Mouse (Mus musculus) frontal cortex, adult (tissue): ENCODE measurements around the gene Esrrg.
A peak's percentile ranks its signal among the peaks of the same experiment; 100 is the strongest.

Experiments
- ATAC-seq: cut with Nextera tagmentation; 2 replicates; pipeline ENCODE4 v1.9.2; 2017; ENCODE audit warnings: mild to moderate bottlenecking, moderate library complexity, mixed read lengths; ENCODE audit not compliant: low TSS enrichment

Esrrg gene

GRCm38 (mm10) chr1:187907871-187908270, 299.3 kb downstream of the Esrrg start:
- no peak for ATAC-seq

DNA sequence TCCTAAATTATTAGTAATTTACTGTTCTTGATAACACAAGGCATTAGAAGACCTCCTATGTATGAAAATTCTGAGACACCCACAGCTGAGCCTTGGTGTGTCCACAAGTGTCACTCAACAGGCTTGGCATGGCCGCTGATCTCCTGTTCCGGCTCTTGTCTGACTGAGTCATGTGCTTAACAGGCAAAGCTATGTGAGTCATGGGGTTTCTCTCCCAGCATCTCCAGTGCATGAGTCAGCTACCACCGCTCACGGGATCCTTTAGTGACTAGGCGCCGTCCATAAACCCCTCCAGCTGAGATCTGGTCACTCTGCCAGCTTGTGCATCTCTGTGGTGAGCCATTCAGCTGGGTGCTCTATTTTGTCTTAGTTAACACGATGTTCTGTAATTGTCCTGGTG, 302.1 kb downstream of the Esrrg start:
- ATAC-seq, result peak; percentile 65

GRCm38 (mm10) chr1:187911201-187911600, 302.6 kb downstream of the Esrrg start:
- no peak for ATAC-seq

- no peak for ATAC-seq
Measured at GRCm38 (mm10) chr1:187918303-187918702, 309.7 kb downstream of the Esrrg start.

GRCm38 (mm10) chr1:187918939-187919338, 310.3 kb downstream of the Esrrg start:
- ATAC-seq, result no peak

- ATAC-seq, result no peak
Measured at GRCm38 (mm10) chr1:187920156-187920777, 311.7 kb downstream of the Esrrg start.

- ATAC-seq, result no peak
Measured at GRCm38 (mm10) chr1:187931146-187931545, 322.6 kb downstream of the Esrrg start.

DNA sequence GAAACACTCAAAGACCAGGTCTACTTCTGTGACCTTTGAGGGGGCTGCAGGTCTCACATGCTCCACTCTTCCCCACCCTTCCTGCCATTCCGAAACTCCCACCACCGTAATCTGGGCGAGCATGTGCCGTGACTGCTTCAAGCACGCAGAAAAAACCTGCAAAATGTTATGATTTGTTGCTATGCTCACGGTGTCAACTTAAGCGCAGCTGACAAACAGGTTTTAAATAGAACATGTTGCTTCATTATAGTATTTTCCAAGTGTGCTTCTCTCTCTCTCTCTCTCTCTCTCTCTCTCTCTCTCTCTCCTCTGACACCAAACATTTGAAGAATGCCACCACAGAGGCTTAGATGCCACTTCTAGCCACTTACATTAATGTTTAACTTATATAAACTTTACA, 330.1 kb downstream of the Esrrg start:
- no peak for ATAC-seq

DNA sequence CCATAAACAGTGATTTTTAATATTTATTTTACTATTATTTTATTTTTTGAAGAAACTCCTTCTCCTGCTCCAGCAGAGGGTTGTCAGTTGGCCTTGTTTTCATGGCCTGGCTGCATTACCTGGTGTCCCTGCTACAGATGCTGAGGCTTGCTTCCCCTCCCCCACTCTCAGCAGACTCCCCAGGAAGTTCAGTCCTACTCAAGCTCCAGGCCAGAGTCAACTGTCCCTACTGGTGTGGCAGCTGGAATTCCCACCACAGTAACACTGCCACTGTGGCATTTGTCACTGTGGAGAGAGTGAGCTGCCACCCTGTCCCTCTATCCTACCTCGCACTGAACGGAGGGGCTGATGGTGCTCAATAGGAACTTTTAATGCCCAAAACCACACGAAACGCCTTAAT, 330.5 kb downstream of the Esrrg start:
- ATAC-seq, result no peak

GRCm38 (mm10) chr1:187951506-187951905, 342.9 kb downstream of the Esrrg start:
- no peak for ATAC-seq

DNA sequence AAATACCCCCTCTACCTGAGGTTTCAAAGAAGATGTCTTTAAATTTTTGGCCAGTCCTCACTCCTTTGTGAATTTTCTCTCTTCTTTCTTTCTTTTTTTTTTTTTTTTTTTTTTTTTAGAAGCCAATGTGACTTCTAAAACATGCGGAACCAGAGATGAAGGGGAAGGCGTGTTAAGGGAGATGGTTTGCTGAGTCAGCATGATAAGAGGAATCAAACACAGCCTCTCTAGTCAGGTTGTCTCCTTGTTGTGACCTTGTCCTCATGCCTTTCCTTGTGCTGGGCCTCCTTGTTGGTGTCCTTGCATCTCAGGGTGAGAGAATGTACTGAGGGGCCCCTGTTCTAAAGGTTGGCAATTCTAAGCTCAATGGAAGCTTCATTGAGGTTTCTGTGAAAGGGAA, 348.1 kb downstream of the Esrrg start:
- ATAC-seq, result no peak

DNA sequence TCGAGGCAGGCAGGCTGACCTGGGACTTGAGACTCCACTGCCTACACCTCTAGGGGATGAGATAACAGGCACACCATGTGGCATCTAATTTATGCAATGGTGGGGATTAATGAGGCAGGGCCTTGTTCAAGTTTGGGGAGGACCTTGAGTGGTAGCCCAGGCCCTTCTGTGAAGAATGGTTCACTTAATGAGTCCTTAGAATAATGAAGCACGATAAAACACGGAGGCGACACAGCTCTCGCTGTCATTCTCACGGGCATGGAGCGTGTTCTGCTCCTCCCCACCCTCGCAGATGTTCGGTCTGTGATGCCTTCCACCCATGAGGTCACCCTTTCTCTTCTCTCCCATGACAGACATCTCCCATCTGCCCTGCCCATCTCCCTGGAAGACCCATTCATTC, 350.6 kb downstream of the Esrrg start:
- no peak for ATAC-seq

DNA sequence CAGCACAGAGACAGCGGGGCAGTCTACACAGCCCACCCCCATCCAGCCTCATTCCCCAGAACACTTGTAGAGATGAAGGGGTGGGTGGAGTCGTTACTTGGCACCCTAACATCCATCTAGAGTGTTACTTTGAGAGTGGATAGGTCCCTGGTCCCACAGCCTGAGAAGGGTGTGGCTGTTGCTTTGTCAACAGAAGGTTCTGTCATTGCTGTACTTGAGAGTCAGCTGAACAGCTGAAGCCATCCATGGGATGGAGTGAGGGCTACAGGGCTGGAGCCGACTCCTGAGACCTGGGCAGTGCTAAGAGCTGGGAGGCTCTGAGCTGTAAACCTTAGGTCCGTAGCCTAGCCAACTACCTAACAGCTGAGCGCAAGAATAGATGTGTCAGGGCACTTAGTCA, 352.9 kb downstream of the Esrrg start:
- ATAC-seq, result no peak

DNA sequence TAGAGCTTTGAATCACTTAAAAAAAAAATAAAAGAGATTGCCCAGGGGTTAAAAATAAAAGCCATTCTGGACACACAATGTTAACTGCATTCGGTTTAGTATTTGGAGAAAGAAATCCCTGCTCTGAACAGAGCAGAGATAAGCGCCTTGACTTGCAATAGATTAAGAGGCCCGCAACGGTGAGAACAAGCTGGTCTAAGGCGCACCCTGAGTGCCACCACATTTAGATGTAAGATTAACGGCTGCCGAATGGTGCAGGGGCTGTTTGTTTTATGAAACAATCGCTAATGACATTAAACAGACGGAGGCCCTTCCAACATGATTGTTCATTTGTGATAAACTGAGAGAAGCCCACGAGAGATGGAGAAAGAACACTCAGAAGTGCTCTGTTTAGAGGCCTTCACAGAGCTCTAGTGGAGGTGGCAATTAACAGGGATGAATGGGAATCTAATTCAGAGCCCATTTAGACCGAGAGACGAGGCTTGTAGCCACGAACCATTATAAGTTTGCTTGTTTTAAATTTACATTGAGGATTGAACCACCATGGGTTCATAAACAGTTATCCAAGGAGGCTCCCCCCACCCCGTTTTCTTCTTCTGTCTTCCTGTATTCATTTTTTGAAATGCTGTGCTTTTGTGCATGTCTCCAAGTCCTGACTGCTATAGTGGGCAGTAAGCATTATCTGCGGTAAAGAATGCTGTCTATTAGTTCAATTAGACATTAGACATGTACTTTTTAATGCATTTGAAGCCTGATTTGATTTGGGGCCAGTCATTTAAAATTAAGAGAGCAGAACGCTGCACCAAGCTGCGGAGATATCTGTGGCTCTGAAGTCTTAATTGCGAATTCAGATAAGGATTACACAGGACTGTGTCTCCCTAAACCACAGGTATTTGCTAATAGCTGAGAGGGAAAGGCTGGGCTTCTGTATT, 356.5 kb downstream of the Esrrg start:
- ATAC-seq, result no peak

DNA sequence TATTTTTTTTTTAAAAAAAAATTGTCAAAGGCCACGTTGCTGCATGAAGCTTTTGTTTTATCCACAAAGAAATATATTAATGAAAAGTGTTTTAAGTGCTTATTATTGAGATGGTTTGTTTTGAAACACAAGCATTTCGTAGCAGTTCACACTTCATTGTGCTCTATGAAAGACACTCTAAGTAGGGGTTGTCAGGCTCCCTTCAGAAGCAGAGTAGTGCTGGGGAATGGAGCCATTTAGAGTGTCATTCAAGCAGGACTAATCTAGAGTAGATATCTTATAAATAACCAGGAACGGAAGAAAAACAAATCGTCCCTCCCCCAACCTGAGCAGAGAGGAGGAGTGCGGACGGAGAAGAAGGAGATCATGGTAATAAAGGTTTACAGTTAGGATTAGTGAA, 357.3 kb downstream of the Esrrg start:
- no peak for ATAC-seq

DNA sequence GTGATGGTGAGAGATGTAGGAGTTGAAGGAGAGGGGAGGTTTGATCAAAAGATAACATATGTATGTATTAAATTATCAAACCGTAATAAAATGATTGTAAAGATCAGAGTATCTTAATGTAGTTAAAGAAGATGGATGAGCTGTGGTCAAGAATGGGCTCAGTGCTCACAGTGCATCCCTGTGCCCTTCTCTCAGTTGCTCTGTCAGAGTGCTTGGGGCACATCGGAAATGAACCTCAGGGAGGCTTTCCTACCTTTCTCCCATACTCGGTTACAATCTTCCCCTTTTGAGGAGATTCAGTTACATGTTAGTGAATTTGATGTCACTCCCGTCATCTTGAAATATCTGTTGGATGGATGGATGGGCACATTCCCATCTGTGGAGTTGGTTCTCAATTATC, 359.8 kb downstream of the Esrrg start:
- ATAC-seq, result no peak

- no peak for ATAC-seq
Measured at GRCm38 (mm10) chr1:187969491-187969890, 360.9 kb downstream of the Esrrg start.

GRCm38 (mm10) chr1:187974396-187974795, 365.8 kb downstream of the Esrrg start:
- peak; percentile 94 for ATAC-seq

DNA sequence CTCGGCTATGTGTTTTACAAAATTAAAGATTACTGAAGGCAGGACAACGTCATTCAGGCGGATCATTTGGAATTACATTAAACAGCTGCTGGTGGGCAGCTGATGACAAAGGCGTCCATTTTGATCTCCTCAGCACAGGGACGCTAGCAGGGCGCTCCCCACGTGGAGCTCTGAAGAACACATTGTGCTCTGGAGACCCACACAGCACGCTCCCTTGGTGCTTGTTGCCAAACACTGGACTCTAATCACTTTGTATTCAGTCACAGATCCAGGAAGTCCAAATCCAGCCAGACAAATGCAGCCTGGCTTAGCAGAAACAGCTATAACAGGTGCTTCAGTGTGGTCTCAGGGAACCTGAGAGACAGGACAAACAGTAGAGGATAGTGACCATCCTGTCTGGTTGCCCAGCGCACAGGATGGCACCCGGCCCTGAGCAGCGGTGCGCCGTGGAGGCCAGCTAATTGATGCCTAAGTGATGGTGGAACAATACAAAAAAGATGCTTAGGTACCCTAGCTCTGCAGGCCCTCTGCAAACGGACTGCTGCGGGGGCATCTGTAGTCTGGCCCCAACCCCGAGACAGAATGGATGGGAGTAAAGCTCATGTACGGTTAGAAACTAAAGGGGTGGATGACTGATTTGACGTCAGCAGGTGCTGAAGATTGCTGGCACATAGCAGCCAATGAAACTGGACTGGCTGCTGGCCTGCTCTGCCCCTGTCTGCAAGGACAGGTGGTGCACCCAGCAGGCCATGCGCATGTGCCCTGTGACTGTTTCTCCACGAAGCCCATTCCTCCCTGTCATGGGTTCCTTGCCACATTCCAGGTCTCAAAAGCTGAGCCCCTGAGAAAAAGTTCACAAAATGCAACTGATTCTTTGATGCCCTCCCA, 367.1 kb downstream of the Esrrg start:
- ATAC-seq, result no peak

- no peak for ATAC-seq
Measured at GRCm38 (mm10) chr1:187976353-187976730, 367.8 kb downstream of the Esrrg start.

GRCm38 (mm10) chr1:187981028-187981427, 372.4 kb downstream of the Esrrg start:
- no peak for ATAC-seq

GRCm38 (mm10) chr1:187983177-187983576, 374.6 kb downstream of the Esrrg start:
- no peak for ATAC-seq
